Mouse (Mus musculus): ENCODE measurements around the gene Hbb-bt.

DNA sequence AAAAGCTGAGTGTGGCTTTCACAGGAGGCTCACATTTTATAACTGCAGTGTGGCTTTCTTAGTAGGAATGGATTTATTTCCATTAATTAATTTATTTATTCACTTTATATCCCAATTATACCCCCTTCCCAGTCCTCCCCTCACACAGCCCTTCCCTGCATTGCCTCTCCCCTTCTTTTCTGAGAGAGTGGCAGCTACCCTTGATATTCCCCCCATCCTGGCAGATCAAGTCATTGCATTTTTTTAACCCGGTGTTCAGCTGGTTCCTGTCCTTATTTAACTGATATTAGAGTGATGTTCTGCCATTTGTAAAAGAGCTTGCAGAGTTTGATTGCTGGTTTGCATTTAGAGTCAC is 4.0 kb downstream of the Hbb-bt start:
- TF ChIP-seq CTCF (IDR thresholded peaks at IDR 0.05; ENCODE audit: extremely low read depth, insufficient read depth, low read length) (no peak), POLR2A (IDR thresholded peaks at IDR 0.05; ENCODE audit: extremely low read depth, insufficient read depth, low read length) (no peak)
